Mouse (Mus musculus): ENCODE measurements around the gene Inka1.

Inka1 gene

DNA sequence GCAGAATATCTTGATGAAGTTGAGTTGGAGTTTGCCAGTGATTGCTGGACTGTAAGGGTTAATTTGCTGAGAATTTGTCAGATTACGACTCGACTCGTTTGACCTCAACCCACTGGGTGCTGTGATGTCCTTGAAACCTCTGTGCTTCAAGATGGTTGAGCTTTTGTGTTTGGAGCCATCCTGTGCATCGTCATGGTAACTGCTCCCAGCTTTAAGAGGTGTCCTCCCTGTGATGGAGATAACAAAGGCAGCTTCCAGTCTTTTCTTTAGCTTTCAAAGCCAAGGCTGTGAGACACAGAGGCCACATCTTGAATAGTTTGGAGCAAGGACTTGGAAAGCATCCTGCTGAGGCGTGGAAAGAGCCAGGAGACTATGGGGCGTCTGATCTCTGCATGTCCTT lies 28.5 kb downstream of the Inka1 start:
- in situ Hi-C loops (cut with MboI, MseI): no loop called here

DNA sequence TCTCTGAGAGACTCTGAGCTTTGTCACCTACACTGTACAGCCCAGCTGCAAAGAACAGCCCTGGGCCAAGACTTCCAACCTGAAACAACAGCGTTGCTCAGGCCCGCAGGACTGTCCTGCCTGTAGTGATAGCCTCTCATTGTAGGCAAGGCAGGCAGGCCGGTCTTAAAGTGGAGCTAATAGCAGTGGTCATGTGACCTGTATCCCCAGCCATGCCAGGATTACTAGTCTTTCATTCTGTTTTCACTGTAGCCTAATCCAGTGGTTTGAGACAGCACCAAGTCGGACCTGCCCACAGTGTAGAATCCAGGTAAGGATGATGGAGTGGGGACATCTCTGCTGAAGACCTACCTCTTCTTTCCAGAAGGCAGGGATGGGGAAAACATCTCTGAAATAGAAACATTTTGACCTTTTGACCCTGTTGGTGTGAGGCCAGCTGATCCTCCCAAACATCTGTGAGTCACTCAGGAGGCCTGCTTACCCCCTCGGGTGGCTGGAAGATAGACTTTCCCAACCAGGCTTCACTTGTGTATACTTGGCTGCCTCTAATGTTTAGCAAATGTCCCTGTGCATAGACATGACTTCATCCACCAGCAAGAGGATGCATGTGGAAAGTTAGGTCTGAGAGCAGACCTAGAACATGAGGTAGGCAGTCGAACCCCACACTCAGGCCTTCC lies 29.9 kb downstream of the Inka1 start:
- in situ Hi-C loops (cut with MboI, MseI): no loop called here

DNA sequence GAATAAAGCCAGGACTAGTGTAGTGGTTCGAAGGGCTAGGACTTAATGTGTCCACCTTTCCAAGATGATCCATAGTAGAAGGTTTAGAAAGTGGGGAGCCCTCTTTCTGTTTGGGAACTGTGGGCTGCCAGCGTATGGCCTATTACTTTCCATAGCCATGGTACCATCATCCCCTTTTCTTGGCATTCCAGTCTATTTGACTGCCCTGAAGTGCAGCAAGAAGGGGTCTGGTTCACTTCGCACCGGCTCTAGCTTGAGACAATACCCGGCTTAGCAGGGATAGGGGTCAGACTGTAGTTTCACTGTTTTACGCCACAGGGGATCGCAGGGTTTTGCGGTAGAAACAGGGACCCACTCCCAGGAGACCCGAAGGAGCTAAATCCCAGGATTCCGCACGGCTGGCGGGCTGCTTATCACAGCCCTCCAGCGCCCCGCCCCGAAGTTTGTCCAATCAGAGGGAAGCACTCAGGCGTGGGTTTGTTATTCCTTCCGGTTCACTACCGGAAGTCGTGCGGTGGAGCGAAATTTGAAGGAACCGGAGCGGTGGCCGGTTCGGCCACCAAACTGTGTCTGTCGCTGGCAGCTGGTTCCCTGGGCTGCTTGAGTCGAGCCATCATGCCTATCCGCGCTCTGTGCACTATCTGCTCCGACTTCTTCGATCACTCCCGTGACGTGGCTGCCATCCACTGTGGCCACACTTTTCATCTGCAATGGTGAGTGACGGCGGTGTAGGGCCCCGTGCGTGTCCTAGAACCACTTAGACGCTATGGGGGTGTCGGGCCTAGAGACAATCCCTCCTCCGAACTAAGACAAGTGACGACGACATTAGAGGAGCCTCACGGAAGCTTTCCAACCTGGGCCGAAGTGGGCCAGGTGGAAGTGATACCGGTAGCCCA lies 35.0 kb downstream of the Inka1 start:
- in situ Hi-C loops (cut with MboI, MseI): no loop called here

DNA sequence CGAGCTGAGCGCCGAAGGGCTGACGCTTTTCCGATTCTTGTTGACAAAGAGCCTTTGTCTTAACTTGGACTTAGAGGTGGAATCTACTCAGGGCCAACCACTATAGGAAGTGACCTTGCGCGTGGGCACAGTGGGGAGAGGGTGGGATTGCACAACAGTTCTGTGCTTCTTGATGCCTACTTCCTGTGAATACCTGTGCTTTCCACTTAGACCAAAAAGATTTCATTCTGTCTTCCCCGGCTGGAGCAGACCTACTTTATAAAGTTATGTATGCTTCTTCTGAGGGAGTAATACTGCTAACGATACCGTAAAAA lies 35.8 kb downstream of the Inka1 start, which contains the start of gene Traip:
Traip (plus strand) TSS at position 215 of the 314 bp plus-strand sequence.
- in situ Hi-C loops (cut with MboI, MseI): no loop called here

DNA sequence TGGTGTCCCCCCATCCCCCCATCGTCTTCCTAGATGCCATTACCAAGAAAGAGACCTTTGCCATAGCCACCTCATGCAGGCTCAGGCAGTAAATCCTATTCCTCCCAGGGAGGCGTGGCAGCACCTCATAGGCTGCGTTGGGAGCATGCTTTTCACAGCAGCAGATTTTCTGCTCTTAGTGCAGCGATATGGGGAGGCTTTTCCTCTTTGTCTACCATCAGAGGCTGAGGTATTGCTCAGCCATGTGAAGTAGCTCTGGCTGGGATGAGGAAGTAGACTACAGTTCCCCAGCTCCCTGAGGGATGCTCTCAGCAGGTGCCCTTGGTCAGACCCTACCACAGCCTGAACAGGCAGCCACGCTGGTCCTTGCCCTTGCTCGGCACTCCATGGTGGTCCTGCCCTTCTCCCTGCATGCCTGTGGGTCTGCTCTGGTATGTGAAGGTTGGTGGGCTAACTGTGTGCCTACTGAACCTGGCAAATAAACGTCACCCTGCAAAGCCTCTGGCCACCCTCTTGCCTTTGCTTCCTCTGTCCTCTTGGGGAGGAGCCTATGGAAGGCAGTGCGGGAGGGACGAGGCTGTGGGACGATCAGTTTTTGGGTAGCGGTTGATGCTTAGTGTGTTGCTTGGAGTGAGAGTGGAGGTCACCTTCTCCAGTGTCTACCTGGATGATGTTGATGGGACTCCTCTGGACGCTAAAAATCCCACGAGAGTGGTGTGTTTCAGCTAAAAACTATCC lies 36.3 kb downstream of the Inka1 start:
- in situ Hi-C loops (cut with MboI, MseI): no loop called here

DNA sequence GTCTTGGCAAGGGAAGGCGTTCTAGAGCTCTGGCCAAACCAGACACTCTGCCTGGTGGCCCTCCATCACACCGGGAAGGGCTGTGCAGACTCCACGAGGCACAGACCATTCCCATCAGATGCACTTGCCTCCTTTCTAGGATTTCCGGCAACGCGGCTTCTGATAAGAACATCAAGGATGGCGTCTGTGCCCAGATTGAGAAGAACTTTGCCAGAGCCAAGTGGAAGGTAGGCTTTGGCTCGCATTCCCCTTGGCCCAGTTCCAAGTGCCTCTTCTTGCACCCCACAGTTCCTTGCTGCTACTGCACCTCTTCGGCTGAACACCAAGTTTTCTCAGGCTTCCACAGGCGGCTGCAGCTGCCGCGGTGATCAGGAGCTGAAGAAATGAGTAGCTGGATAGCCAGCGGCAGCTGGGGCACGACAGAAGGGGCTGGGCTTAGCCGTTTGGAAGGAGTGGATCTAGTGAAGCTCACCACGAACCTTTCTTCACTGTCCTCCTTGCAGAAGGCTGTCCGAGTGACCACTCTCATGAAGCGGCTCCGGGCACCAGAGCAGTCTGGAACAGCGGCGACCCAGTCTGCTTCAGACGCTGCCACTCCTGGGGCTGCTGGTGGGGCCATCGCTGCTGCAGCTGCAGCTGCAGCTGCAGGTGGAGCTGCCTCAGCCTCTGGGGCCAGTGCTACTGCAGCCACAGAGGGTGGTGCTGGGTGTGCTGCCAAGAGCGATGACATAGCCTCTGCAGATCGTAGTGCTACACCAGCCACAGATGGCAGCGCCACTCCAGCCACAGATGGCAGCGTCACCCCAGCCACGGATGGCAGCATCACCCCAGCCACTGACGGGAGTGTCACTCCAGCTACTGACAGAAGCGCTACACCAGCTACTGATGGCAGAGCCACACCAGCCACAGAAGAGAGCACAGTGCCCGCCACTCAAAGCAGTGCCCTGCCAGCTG lies 38.2 kb downstream of the Inka1 start:
- in situ Hi-C loops (cut with MboI, MseI): no loop called here

DNA sequence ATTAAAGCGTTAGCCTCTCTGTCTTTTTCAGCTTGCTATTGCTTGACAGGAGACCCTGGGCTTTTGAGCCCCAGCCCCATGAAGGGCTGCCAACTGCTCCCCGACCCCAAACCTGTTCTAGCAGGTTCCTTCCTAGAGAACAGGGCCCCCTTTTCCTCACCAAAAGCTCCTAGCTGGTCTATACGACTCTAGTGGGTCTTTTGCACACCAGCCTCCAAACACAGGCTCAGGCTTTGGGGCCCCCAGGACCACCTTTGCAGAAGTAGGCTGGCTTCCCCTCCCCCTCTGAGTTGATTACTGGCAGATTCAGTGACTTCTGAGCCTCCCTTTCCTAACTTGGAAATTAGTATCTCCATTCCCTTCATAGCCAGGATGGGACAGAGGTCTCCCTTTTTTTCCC lies 48.8 kb downstream of the Inka1 start:
- in situ Hi-C loops (cut with MboI, MseI): no loop called here

DNA sequence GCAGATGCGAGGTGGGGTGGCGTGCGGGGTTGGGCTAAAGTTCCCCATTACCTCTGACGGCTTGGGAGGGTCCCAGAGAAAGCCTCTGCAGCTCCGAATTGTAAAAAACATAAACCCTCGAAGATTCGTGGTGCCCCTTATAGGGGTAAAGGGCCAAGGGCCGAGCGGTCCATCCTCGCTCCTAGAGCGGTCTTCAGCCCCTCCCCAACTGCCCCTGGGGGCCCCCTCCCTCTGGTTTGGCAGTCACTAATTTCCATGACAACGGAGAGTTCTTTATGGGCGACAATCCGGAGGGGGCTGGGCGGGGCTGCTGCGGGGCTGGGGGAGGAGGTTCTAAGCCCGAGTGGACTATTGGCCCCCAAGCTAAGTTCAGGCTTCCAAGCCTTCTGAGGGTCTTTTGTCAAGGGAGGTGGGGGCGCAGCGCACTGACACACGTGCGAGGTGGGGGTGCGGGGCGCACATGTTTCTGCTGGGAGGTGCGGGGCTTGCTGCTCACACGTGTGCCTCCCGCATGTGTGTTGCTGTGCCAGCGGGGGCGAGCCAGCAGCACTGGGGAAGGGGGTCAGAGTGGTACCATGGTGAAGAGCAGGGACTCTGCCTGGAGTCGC lies 49.4 kb downstream of the Inka1 start:
- in situ Hi-C loops (cut with MboI, MseI): no loop called here

DNA sequence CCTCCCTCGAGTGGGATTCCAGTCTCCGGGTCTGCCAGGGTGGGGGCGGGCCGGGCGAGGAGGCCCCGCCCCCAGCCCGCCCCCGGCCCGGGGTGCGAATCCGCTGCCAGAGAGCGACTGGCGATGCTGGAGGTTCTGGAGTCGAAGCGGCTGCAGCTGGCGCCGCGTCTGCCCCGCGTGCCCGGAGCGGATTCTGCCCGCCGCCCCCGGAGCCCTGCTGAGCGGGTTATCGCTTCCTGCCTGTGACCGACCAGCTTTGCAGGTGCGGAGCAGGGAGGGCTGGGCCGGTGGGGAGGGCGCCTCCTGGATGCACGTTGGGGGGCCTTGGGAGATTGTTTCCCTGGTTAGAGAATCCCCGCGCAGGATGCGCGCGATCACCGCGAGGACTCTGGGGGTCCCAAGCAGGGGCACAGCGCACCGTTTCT lies 49.9 kb downstream of the Inka1 start:
- in situ Hi-C loops (cut with MboI, MseI): no loop called here

DNA sequence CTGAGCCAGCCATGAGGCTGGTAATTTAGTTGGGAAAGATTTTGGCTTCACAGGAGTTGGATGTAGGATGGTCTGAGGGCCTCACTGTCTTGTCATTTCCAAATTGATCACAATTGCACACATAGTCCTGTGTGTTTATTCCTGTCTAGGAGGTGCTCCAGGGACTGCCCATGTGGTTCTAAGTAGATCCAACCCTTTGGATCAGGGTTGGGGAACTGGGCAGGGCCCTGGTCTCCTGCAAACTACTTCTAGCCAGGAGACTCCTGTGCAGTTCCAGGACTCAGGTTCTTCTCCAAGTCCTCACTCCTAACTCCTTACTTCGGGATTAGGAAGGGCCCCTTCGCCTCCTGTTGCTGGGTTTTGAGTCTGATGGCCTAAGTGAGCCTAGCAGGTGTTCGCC lies 50.3 kb downstream of the Inka1 start, which contains the start of gene Camkv:
Camkv (plus strand) TSS at position 301 of the 400 bp plus-strand sequence.
- in situ Hi-C loops (cut with MboI, MseI): no loop called here

Data from T-helper 2 cell (primary cell).